Mouse (Mus musculus) olfactory bulb, adult 2 months (tissue): ENCODE results near the gene Ndufa13.

Source experiments
- CTCF ChIP-seq: fragments of 200-500 bp; IDR thresholded peaks from 2 replicates; pipeline ENCODE4 v1.5.1; 2012; ENCODE audit warnings: low read depth, mild to moderate bottlenecking, low read length, moderate library complexity; ENCODE audit not compliant: insufficient read depth
- POLR2A ChIP-seq: fragments of 200-500 bp; IDR thresholded peaks from 2 replicates; pipeline ENCODE4 v1.6.1; 2012; ENCODE audit warnings: mild to moderate bottlenecking, low read depth, low read length, moderate library complexity; ENCODE audit not compliant: insufficient read depth

DNA sequence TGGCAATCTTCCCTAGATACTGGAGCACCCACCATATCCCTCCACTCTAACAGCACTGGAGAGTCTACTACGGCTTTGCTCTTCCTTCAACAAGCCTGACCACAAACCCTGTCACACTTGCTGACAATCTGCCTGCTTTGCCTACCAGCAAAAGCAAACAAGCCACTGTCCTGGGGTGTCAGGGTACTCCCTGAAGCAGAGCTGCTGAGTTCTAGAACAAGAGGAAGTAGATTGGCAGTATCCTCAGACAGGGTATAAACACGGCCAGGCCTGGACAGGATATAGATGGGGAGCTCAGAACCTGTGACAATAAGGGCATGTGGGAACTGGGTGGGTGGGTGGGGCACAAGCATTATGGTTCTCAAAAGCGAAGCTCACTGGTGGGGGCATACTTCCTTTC is 35.1 kb upstream of the Ndufa13 start:
- TF ChIP-seq CTCF (no peak), POLR2A (no peak)
